Mouse (Mus musculus) embryonic facial prominence, embryonic 10.5 days (tissue): ENCODE results near the gene Prdm16. TPM values are rescaled to one million over a fixed set of nuclear protein-coding genes. Genes with fewer than 3 reads are reported as not detected.

Source experiments
- DNase-seq: peaks from one replicate; pipeline ENCODE4 v3.0.0-alpha.2; 2017; ENCODE audit warnings: low spot score
- H3K27ac ChIP-seq: fragments of 300-500 bp; sonication (generic); replicated peaks from 2 replicates; pipeline ENCODE4 v1.5.1; 2016; ENCODE audit warnings: mild to moderate bottlenecking
- H3K27me3 ChIP-seq: fragments of 300-500 bp; sonication (generic); replicated peaks from 2 replicates; pipeline ENCODE4 v1.6.1; 2016; ENCODE audit warnings: low read depth, mild to moderate bottlenecking; ENCODE audit not compliant: poor library complexity, severe bottlenecking
- H3K36me3 ChIP-seq: fragments of 300-500 bp; sonication (generic); replicated peaks from 2 replicates; pipeline ENCODE4 v1.6.1; 2016; ENCODE audit warnings: mild to moderate bottlenecking, moderate library complexity
- H3K4me1 ChIP-seq: fragments of 300-500 bp; sonication (generic); 2 replicates; pipeline ENCODE4 v1.6.1; 2016
- H3K4me3 ChIP-seq: fragments of 300-500 bp; sonication (generic); 2 replicates; pipeline ENCODE4 v1.5.1; 2016; ENCODE audit warnings: mild to moderate bottlenecking, moderate library complexity
- H3K9me3 ChIP-seq: fragments of 300-500 bp; sonication (generic); 2 replicates; pipeline ENCODE4 v1.6.1; 2016; ENCODE audit warnings: mild to moderate bottlenecking
- WGBS: fragments of 180-500 bp; shearing (Covaris S2); methylation state at CpG from one replicate; pipeline ENCODE4 v1.1.7; 2016; 5-methylcytosine and 5-hydroxymethylcytosine counted together
- polyA plus RNA-seq: library from polyadenylated mRNA; unstranded; fragments of >200 nt; fragmentation: Nextera tagmentation; extraction: Ambion mirVana; gene quantifications from 2 replicates; pipeline ENCODE4 v1.2.1, GENCODE M21; 2016

Prdm16 gene
- polyA plus RNA-seq, 1 experiment from 2014 or later = 44.5 TPM

GRCm38 (mm10) chr4:154540671-154541070 is 96.0 kb downstream of the Prdm16 start:
- peak overlapping the region; percentile 49 for H3K27ac ChIP-seq

DNA sequence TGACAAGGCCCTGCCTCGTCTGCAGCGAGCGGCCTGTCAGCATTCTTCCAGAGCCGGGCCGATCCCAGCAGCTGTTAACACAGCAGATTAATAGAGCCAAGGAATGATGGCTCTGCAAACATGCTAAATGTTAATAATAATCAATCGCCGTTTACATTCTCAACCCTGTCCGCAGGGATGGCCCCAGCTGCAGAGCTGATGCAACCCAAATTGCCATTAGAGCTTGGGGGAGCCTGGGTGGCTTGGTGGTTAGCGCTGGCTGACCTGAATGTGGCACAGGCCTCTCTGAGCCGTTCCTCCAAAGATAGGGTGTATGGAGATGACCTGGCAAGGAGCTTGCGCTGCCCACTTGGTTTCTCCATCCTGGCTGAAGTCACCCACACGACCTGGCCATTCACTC is 97.0 kb downstream of the Prdm16 start:
- H3K36me3 ChIP-seq = no peaks in the 10 kb centered on the region
- 0 out of 2 replicates have a peak overlapping the region, but pooled peaks have one; percentile 0 for H3K27ac ChIP-seq
- H3K27me3 ChIP-seq = peaks cover 31% of the 10 kb centered on the region
- H3K4me1 ChIP-seq = peaks cover 74% of the 10 kb centered on the region
- no peak overlapping the region for H3K4me3 ChIP-seq
- no peak for DNase-seq
- 90% methylated on average over 12 of the region's 12 CpGs for WGBS
- no peaks in the 10 kb centered on the region for H3K9me3 ChIP-seq

More at GRCm38 (mm10) chr4:154540671-154541070, 96.0 kb downstream of the Prdm16 start:
- H3K4me3 ChIP-seq = peak overlapping the region; percentile 14; the same call in 1 of the 2 replicates
- H3K9me3 ChIP-seq = no peaks in the 10 kb centered on the region
- WGBS = 12% methylated on average over 10 of the region's 10 CpGs
- peaks cover 40% of the 10 kb centered on the region for H3K27me3 ChIP-seq
- H3K36me3 ChIP-seq = no peaks in the 10 kb centered on the region
- DNase-seq = peak; percentile 85
- H3K4me1 ChIP-seq = peaks cover 81% of the 10 kb centered on the region

- no peaks in the 10 kb centered on the region for H3K36me3 ChIP-seq
- 76% methylated on average over 4 of the region's 4 CpGs for WGBS
- H3K4me3 ChIP-seq = no peak overlapping the region
- H3K27me3 ChIP-seq = peaks cover 21% of the 10 kb centered on the region
- no peaks in the 10 kb centered on the region for H3K9me3 ChIP-seq
- peaks cover 68% of the 10 kb centered on the region for H3K4me1 ChIP-seq
- peak overlapping the region; percentile 36; the same call in 1 of the 2 replicates for H3K27ac ChIP-seq
- no peak for DNase-seq
Measured at GRCm38 (mm10) chr4:154538727-154539126, 97.9 kb downstream of the Prdm16 start.

DNA sequence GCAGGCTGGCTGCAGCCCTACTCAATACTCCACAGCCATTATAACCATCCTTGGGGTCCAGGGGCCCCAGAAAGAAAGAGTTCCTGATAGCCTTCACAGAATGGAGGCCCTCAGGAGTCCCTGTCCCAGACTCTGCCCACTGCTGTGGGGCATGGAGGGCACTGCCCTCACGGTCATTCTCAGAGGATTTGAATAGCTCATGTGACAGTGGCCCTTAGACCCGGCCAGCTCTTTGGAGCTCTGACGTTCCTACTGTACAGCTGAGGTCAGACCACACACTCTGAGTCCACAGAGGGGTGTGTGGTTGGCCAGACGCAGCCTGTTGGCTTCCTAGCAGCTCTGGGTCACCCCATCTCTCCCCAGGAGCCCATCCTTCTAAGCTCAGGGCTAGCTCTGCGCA is 100.6 kb downstream of the Prdm16 start:
- Histone ChIP-seq H3K4me3 (no peak overlapping the region), H3K4me1 (peaks cover 59% of the 10 kb centered on the region), H3K9me3 (no peaks in the 10 kb centered on the region), H3K36me3 (no peaks in the 10 kb centered on the region; the same call in 1 of the 2 replicates), H3K27me3 (peaks cover 3% of the 10 kb centered on the region; the same call in 1 of the 2 replicates), H3K27ac (peak overlapping the region; percentile 60)
- WGBS = 64% methylated on average over 5 of the region's 5 CpGs
- DNase-seq = no peak

- peaks cover 27% of the 10 kb centered on the region for H3K27me3 ChIP-seq
- 44% methylated on average over 4 of the region's 4 CpGs for WGBS
Measured at GRCm38 (mm10) chr4:154531368-154531767, 105.3 kb downstream of the Prdm16 start.

GRCm38 (mm10) chr4:154530336-154530735 is 106.3 kb downstream of the Prdm16 start:
- WGBS = 65% methylated on average over 7 of the region's 7 CpGs
- Histone ChIP-seq H3K27ac (no peak overlapping the region), H3K9me3 (no peaks in the 10 kb centered on the region), H3K4me3 (no peak overlapping the region), H3K4me1 (peaks cover 67% of the 10 kb centered on the region), H3K36me3 (peaks cover 21% of the 10 kb centered on the region; the same call in 1 of the 2 replicates), H3K27me3 (peaks cover 33% of the 10 kb centered on the region)
- DNase-seq = no peak

More at GRCm38 (mm10) chr4:154531368-154531767, 105.3 kb downstream of the Prdm16 start:
- Histone ChIP-seq H3K4me1 (peaks cover 74% of the 10 kb centered on the region), H3K4me3 (no peak overlapping the region), H3K27ac (no peak overlapping the region), H3K36me3 (peaks cover 20% of the 10 kb centered on the region; the same call in 1 of the 2 replicates), H3K9me3 (no peaks in the 10 kb centered on the region)
- no peak for DNase-seq

- Histone ChIP-seq H3K27me3 (peaks cover 34% of the 10 kb centered on the region), H3K36me3 (peaks cover 21% of the 10 kb centered on the region; the same call in 1 of the 2 replicates), H3K4me3 (no peak overlapping the region), H3K27ac (0 out of 2 replicates have a peak overlapping the region, but pooled peaks have one; percentile 31), H3K4me1 (peaks cover 83% of the 10 kb centered on the region), H3K9me3 (no peaks in the 10 kb centered on the region)
- WGBS = 72% methylated on average over 9 of the region's 9 CpGs
- no peak for DNase-seq
Measured at GRCm38 (mm10) chr4:154527506-154527905, 109.2 kb downstream of the Prdm16 start.

DNA sequence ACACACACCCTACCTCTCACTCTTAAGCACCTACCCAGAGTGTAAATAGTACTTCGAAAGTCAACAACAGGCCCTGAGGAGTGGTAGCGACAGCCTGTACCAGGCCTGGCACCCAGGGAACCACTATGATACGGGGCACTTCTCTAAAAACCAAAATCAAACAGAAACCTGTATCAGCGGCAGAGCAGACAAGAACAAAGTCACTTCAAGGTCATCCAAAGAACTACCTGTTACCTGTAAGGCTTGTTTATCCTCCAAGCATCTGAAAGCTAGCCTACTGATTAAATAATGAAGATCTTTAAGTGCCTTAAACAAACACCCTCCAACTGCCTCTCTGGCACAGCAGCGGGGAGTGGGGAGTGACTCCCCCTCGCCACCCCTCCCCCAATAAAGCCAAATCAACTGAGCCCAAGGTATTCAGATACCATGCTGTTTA is 110.3 kb downstream of the Prdm16 start:
- no peak for DNase-seq
- H3K4me1 ChIP-seq = peaks cover 79% of the 10 kb centered on the region
- H3K36me3 ChIP-seq = peaks cover 21% of the 10 kb centered on the region; the same call in 1 of the 2 replicates
- H3K4me3 ChIP-seq = no peak overlapping the region
- WGBS = 81% methylated on average over 6 of the region's 6 CpGs
- H3K9me3 ChIP-seq = no peaks in the 10 kb centered on the region
- H3K27ac ChIP-seq = no peak overlapping the region
- peaks cover 41% of the 10 kb centered on the region for H3K27me3 ChIP-seq

DNA sequence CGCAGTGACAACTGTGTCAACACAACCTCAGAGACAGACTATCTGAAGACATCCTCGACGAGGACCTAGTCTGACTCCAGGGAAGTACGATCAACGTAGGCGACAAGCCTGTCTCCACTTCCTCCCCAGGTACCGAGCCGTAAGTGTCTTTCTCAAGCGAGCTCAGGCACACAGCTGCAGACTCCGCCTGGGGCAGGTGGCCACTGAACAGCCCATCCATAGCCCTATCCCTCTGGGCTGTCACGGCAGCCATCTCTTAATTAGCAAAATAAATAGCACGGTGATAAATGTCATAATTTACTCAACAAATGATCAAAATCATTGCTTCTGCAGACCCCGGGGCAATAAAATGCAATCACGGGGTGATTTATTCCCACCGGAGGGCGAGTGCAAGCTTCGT is 112.8 kb downstream of the Prdm16 start:
- 75% methylated on average over 17 of the region's 17 CpGs for WGBS
- Histone ChIP-seq H3K4me3 (no peak overlapping the region), H3K4me1 (peaks cover 80% of the 10 kb centered on the region), H3K36me3 (peaks cover 26% of the 10 kb centered on the region; the same call in 1 of the 2 replicates), H3K9me3 (no peaks in the 10 kb centered on the region), H3K27me3 (peaks cover 62% of the 10 kb centered on the region), H3K27ac (no peak overlapping the region)
- DNase-seq = no peak

DNA sequence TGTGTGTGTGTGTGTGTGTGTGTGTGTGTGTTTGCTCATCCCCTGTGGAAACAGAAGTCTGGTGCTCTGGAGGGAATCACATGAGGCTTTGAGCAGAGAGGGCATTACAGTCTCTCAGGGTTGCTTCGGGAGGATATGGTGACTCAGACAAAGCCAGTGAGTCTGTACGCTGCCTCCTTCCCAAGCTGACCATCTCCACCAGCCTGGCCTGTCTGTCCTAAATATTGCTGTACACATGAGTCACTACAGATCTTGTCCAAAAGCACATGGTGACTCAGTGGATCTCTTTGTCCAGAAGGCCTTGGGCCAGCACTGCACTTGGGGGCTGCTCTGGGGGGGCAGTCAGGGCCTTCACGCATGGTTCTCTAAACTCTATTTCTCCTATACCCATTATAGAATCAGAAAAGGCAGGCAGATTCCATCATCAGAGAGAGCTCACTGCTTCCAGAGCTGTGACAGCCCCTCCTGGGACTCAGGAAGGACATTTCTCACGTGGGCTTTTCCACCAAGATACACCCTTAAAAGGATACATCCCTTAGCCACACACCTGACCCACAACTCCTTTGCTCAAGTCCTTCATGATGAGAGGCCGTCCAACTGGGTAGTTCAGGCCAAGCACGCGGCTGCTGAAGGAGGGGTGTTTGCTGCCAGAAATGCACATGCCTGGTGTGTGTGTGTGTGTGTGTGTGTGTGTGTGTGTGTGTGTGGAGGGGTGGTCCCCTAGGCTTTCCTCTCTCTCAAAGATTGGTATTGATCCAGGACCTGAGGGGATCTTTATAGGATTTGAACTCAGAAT is 114.6 kb downstream of the Prdm16 start:
- H3K4me3 ChIP-seq = no peak overlapping the region
- DNase-seq = no peak
- H3K27ac ChIP-seq = no peak overlapping the region
- no peaks in the 10 kb centered on the region for H3K9me3 ChIP-seq
- peaks cover 17% of the 10 kb centered on the region for H3K36me3 ChIP-seq
- whole genome bisulfite sequencing = 91% methylated on average over 7 of the region's 7 CpGs
- H3K4me1 ChIP-seq = peaks cover 66% of the 10 kb centered on the region
- peaks cover 61% of the 10 kb centered on the region for H3K27me3 ChIP-seq

- Histone ChIP-seq H3K4me1 (peaks cover 64% of the 10 kb centered on the region), H3K27me3 (peaks cover 69% of the 10 kb centered on the region), H3K9me3 (no peaks in the 10 kb centered on the region), H3K36me3 (peaks cover 11% of the 10 kb centered on the region), H3K4me3 (no peak overlapping the region), H3K27ac (peak overlapping the region; percentile 2; the same call in 1 of the 2 replicates)
- WGBS = 88% methylated on average over 16 of the region's 16 CpGs
- DNase-seq = no peak
Measured at GRCm38 (mm10) chr4:154519470-154520037, 117.1 kb downstream of the Prdm16 start.

GRCm38 (mm10) chr4:154517991-154518390 is 118.7 kb downstream of the Prdm16 start:
- no peaks in the 10 kb centered on the region for H3K9me3 ChIP-seq
- no peak for DNase-seq
- H3K36me3 ChIP-seq = peaks cover 11% of the 10 kb centered on the region
- peaks cover 66% of the 10 kb centered on the region for H3K4me1 ChIP-seq
- H3K27me3 ChIP-seq = peaks cover 77% of the 10 kb centered on the region
- no peak overlapping the region for H3K4me3 ChIP-seq
- WGBS = 79% methylated on average over 7 of the region's 7 CpGs
- no peak overlapping the region; the same call in 1 of the 2 replicates for H3K27ac ChIP-seq
